Mouse (Mus musculus): ENCODE results near the gene Stx17. TPM values are rescaled to one million over a fixed set of nuclear protein-coding genes. Genes with fewer than 3 reads are reported as not detected.

The Stx17 gene
- polyA plus RNA-seq, 1 experiment: 4.3 TPM

- no peaks in the 10 kb centered on the region for H3K27me3 ChIP-seq (replicated peaks)
- TF ChIP-seq FLI1 (IDR thresholded peaks at IDR 0.05; ENCODE audit: low read length): no peak
- TF ChIP-seq GATA1 (IDR thresholded peaks at IDR 0.05; ENCODE audit: borderline replicate concordance, low read length): no peak
- H3K9me3 ChIP-seq: no peaks in the 10 kb centered on the region
- H3K4me3 ChIP-seq (replicated peaks): no peak overlapping the region
- H3K36me3 ChIP-seq (replicated peaks; ENCODE audit: low read length): peaks cover 89% of the 10 kb centered on the region
- no peaks in the 10 kb centered on the region for H3K4me1 ChIP-seq
These were observed 78.8 kb downstream of the Stx17 start for GRCm38 (mm10) chr4:48203564-48203963.

GRCm38 (mm10) chr4:48225173-48225572, 100.5 kb downstream of the Stx17 start:
- Histone ChIP-seq H3K9me3 (no peaks in the 10 kb centered on the region), H3K4me3 (replicated peaks) (no peak overlapping the region), H3K4me1 (peaks cover 40% of the 10 kb centered on the region), H3K27me3 (replicated peaks) (no peaks in the 10 kb centered on the region), H3K36me3 (replicated peaks; ENCODE audit: low read length) (peaks cover 21% of the 10 kb centered on the region)
- TF ChIP-seq GATA1 (IDR thresholded peaks at IDR 0.05; ENCODE audit: borderline replicate concordance, low read length): no peak
- no peak for TF ChIP-seq FLI1 (IDR thresholded peaks at IDR 0.05; ENCODE audit: low read length)

- Histone ChIP-seq H3K36me3 (replicated peaks; ENCODE audit: low read length) (peaks cover 23% of the 10 kb centered on the region), H3K9me3 (no peaks in the 10 kb centered on the region), H3K4me1 (peaks cover 40% of the 10 kb centered on the region), H3K4me3 (replicated peaks) (no peak overlapping the region), H3K27me3 (replicated peaks) (no peaks in the 10 kb centered on the region)
- TF ChIP-seq FLI1 (IDR thresholded peaks at IDR 0.05; ENCODE audit: low read length) (no peak), GATA1 (IDR thresholded peaks at IDR 0.05; ENCODE audit: borderline replicate concordance, low read length) (no peak)
These were observed 100.9 kb downstream of the Stx17 start for GRCm38 (mm10) chr4:48225604-48226003.

- H3K9me3 ChIP-seq: no peaks in the 10 kb centered on the region
- peaks cover 40% of the 10 kb centered on the region for H3K4me1 ChIP-seq
- H3K4me3 ChIP-seq (replicated peaks): no peak overlapping the region
- peaks cover 28% of the 10 kb centered on the region for H3K36me3 ChIP-seq (replicated peaks; ENCODE audit: low read length)
- no peak for TF ChIP-seq GATA1 (IDR thresholded peaks at IDR 0.05; ENCODE audit: borderline replicate concordance, low read length)
- no peak for TF ChIP-seq FLI1 (IDR thresholded peaks at IDR 0.05; ENCODE audit: low read length)
- no peaks in the 10 kb centered on the region for H3K27me3 ChIP-seq (replicated peaks)
These were observed 102.1 kb downstream of the Stx17 start for GRCm38 (mm10) chr4:48226800-48227199.

Other genes starting within 250 kb of the Stx17 start
- 0.42 and 0.75 TPM in 2 replicates for gene Nr4a3, start 79.8 kb upstream of the Stx17 start, polyA plus RNA-seq (2012; ENCODE audit: insufficient read depth, low replicate concordance)
- gene Erp44, start 154.6 kb downstream of the Stx17 start, polyA plus RNA-seq (2012; ENCODE audit: insufficient read depth, low replicate concordance): 4.0 and 9.1 TPM in 2 replicates
- gene Invs, start 154.8 kb downstream of the Stx17 start, polyA plus RNA-seq (2012; ENCODE audit: insufficient read depth, low replicate concordance): 1.0 and 2.4 TPM in 2 replicates